Mouse (Mus musculus) G1E (cell line): ENCODE measurements at regions not wholly inside any gene's neighbourhood (a gene's known extent, or its start where the extent isn't known, plus 50 kb on each side); places are given as distances from the start of the nearest gene placed in this dataset.

ENCODE experiments used
- CTCF ChIP-seq: IDR thresholded peaks from 2 replicates; pipeline ENCODE4 v1.5.1; 2012; ENCODE audit warnings: low read depth, low read length, inconsistent platforms, mixed read lengths
- GATA1 ChIP-seq: IDR thresholded peaks from 2 replicates; pipeline ENCODE4 v1.6.1; 2012; ENCODE audit warnings: borderline replicate concordance, low read length, inconsistent platforms, mixed read lengths
- GATA2 ChIP-seq: IDR thresholded peaks from 2 replicates; pipeline ENCODE4 v1.6.1; 2012; ENCODE audit warnings: low read depth, low read length, inconsistent platforms, borderline replicate concordance
- POLR2AphosphoS5 ChIP-seq: IDR thresholded peaks from 2 replicates; pipeline ENCODE4 v1.6.1; 2012; ENCODE audit warnings: low read depth, low read length, inconsistent platforms; ENCODE audit not compliant: insufficient replicate concordance
- TAL1 ChIP-seq: conservative IDR thresholded peaks from 2 replicates; pipeline ENCODE4 v1.6.1; 2012; ENCODE audit warnings: low read depth, low read length, inconsistent platforms, mixed read lengths

DNA sequence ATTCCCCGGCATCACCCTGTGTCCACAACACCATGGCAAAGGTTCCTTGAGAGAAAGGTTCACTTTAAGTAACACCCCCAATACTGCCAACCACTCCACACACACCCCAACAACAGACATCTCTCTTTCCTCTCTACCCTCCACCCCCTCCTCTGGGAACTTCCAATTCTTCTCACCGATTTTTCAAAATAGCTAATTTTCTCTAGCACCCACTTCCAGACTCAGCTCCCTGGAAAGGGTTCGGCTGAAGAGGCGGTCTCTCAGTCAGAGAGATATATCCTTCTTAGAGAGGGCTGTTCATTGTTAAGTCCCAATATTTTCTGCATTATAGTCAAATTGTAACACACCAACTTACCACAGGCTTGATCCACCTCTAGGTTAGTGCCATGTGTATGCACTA, 50.5 kb upstream of the Ssx2ip start:
- TF ChIP-seq CTCF = no peak
- TF ChIP-seq TAL1 = no peak
- no peak for TF ChIP-seq GATA2
- TF ChIP-seq GATA1 = no peak
- no peak for TF ChIP-seq POLR2AphosphoS5
